Mouse (Mus musculus) CH12.LX (cell line): Measurements from ENCODE around the gene Asb15. TPM values are rescaled to one million over a fixed set of nuclear protein-coding genes. Genes with fewer than 3 reads are reported as not detected.

Source experiments
- DNase-seq: peaks from one replicate; pipeline ENCODE4 v3.0.0-alpha.2; 2013; ENCODE audit errors: extremely low read depth
- H3K27ac ChIP-seq: 2 replicates; pipeline ENCODE4 v1.5.1; 2012; ENCODE audit warnings: low read depth, mild to moderate bottlenecking, control low read depth, moderate library complexity; ENCODE audit not compliant: insufficient read depth
- H3K27me3 ChIP-seq: replicated peaks from 2 replicates; pipeline ENCODE3; 2012; ENCODE audit warnings: inconsistent platforms
- H3K36me3 ChIP-seq, 2 experiments: replicated peaks in 1 of 2; 2 replicates each; pipeline versions ENCODE3 to v1.6.1; 2012; ENCODE audit warnings: inconsistent platforms in 1 of 2, low read length in 1 of 2, mild to moderate bottlenecking in 1 of 2, mixed read lengths in 1 of 2, moderate library complexity in 1 of 2; ENCODE audit not compliant: control insufficient read depth in 1 of 2, insufficient read depth in 1 of 2
- H3K4me1 ChIP-seq, 2 experiments: 2 replicates each; pipeline ENCODE4 v1.6.1; 2012; ENCODE audit warnings: inconsistent platforms in 1 of 2, moderate library complexity in 1 of 2; ENCODE audit not compliant: insufficient read depth in 2 of 2, control insufficient read depth in 1 of 2
- H3K4me2 ChIP-seq: 2 replicates; pipeline ENCODE4 v1.6.1; 2012; ENCODE audit warnings: low read depth, mild to moderate bottlenecking, control low read depth; ENCODE audit not compliant: poor library complexity, insufficient read depth, severe bottlenecking
- H3K4me3 ChIP-seq, 3 experiments: fragments of 150-350 bp in 1 of 3; sonication (generic) in 1 of 3; replicated peaks in 1 of 3; 2 replicates each; pipeline versions ENCODE3 to v1.5.1; 2011 to 2012; ENCODE audit warnings: low read depth in 2 of 3, low read length in 2 of 3, mild to moderate bottlenecking in 2 of 3, moderate library complexity in 2 of 3, control low read depth in 1 of 3, improper control_type of control experiment in 1 of 3, inconsistent platforms in 1 of 3, mixed read lengths in 1 of 3; ENCODE audit not compliant: poor library complexity in 1 of 3
- H3K79me2 ChIP-seq: replicated peaks from 2 replicates; pipeline ENCODE4 v1.6.1; 2012; ENCODE audit warnings: mild to moderate bottlenecking, moderate library complexity; ENCODE audit not compliant: control insufficient read depth, poor library complexity, insufficient read depth, severe bottlenecking; ENCODE audit errors: extremely low read depth
- H3K9ac ChIP-seq: 2 replicates; pipeline ENCODE4 v1.6.1; 2012; ENCODE audit warnings: low read depth, mild to moderate bottlenecking, control low read depth, moderate library complexity; ENCODE audit not compliant: insufficient read depth
- H3K9me3 ChIP-seq: replicated peaks from 2 replicates; pipeline ENCODE3; 2012; ENCODE audit warnings: low read length, inconsistent platforms, mixed read lengths
- CHD1 ChIP-seq: IDR thresholded peaks from 2 replicates; pipeline ENCODE4 v1.6.1; 2012; ENCODE audit warnings: low read depth, low read length, improper control_type of control experiment, inconsistent platforms
- E2F4 ChIP-seq: IDR thresholded peaks from 2 replicates; pipeline ENCODE4 v1.6.1; 2011; ENCODE audit warnings: low read depth, low read length, improper control_type of control experiment; ENCODE audit not compliant: insufficient replicate concordance
- EP300 ChIP-seq: IDR thresholded peaks from 2 replicates; pipeline ENCODE4 v1.6.1; 2011; ENCODE audit warnings: low read length, improper control_type of control experiment
- HCFC1 ChIP-seq: IDR thresholded peaks from 2 replicates; pipeline ENCODE4 v1.6.1; 2012; ENCODE audit warnings: low read depth, mild to moderate bottlenecking, inconsistent platforms, low read length, improper control_type of control experiment
- JUND ChIP-seq: conservative IDR thresholded peaks from 2 replicates; pipeline ENCODE4 v1.6.1; 2011; ENCODE audit warnings: low read depth, low read length, improper control_type of control experiment
- KAT2A ChIP-seq: IDR thresholded peaks from 2 replicates; pipeline ENCODE4 v1.6.1; 2012; ENCODE audit warnings: low read length, improper control_type of control experiment, inconsistent platforms; ENCODE audit not compliant: insufficient replicate concordance
- MAX ChIP-seq: IDR thresholded peaks from 2 replicates; pipeline ENCODE4 v1.6.1; 2011; ENCODE audit warnings: low read length, improper control_type of control experiment
- MAZ ChIP-seq: IDR thresholded peaks from 2 replicates; pipeline ENCODE4 v1.6.1; 2012; ENCODE audit warnings: low read depth, mild to moderate bottlenecking, inconsistent platforms, low read length, improper control_type of control experiment, moderate library complexity
- MEF2A ChIP-seq: IDR thresholded peaks from 2 replicates; pipeline ENCODE4 v1.6.1; 2014; ENCODE audit warnings: low read depth, mild to moderate bottlenecking, inconsistent platforms, low read length, improper control_type of control experiment, borderline replicate concordance
- MYC ChIP-seq: IDR thresholded peaks from 2 replicates; pipeline ENCODE4 v1.6.1; 2011; ENCODE audit warnings: low read depth, mild to moderate bottlenecking, improper control_type of control experiment, low read length
- NRF1 ChIP-seq: IDR thresholded peaks from 2 replicates; pipeline ENCODE4 v1.6.1; 2014; ENCODE audit warnings: low read depth, mild to moderate bottlenecking, inconsistent platforms, low read length, improper control_type of control experiment, moderate library complexity
- PAX5 ChIP-seq: IDR thresholded peaks from 2 replicates; pipeline ENCODE4 v1.6.1; 2012; ENCODE audit warnings: low read length, inconsistent platforms, mixed read lengths
- POLR2AphosphoS2 ChIP-seq: IDR thresholded peaks from 2 replicates; pipeline ENCODE4 v1.6.1; 2011; ENCODE audit warnings: low read depth, low read length, improper control_type of control experiment
- RCOR1 ChIP-seq: conservative IDR thresholded peaks from 2 replicates; pipeline ENCODE4 v1.6.1; 2012; ENCODE audit warnings: low read depth, mild to moderate bottlenecking, inconsistent platforms, low read length, improper control_type of control experiment
- SIN3A ChIP-seq: IDR thresholded peaks from 2 replicates; pipeline ENCODE4 v1.6.1; 2012; ENCODE audit warnings: low read length, improper control_type of control experiment, inconsistent platforms
- SMC3 ChIP-seq: IDR thresholded peaks from 2 replicates; pipeline ENCODE4 v1.6.1; 2011; ENCODE audit warnings: low read depth, low read length, improper control_type of control experiment
- TCF12 ChIP-seq: IDR thresholded peaks from 2 replicates; pipeline ENCODE4 v1.6.1; 2014; ENCODE audit warnings: low read depth, mild to moderate bottlenecking, inconsistent platforms, low read length, improper control_type of control experiment
- UBTF ChIP-seq: IDR thresholded peaks from 2 replicates; pipeline ENCODE4 v1.6.1; 2012; ENCODE audit warnings: low read depth, mild to moderate bottlenecking, inconsistent platforms, low read length, improper control_type of control experiment, moderate library complexity
- USF2 ChIP-seq: conservative IDR thresholded peaks from 2 replicates; pipeline ENCODE4 v1.6.1; 2011; ENCODE audit warnings: low read depth, low read length, improper control_type of control experiment
- dilution Hi-C: fragments of 300-500 bp; cut with MboI; formaldehyde crosslinking; loops from 2 replicates; pipeline ENCODE4 v1.14.3; 2020; ENCODE audit warnings: low sequenced_read_pairs; ENCODE audit not compliant: extremely low pct_unique_long_range_greater_than_20kb, extremely low pct_ligation_motif_present
- in situ Hi-C: fragments of 300-500 bp; cut with MboI; formaldehyde crosslinking; loops from 3 replicates; pipeline ENCODE4 v1.14.3; 2019; ENCODE audit warnings: low sequenced_read_pairs, low pct_ligation_motif_present, low pct_unique_long_range_greater_than_20kb, mixed read lengths
- polyA plus RNA-seq: library from polyadenylated mRNA; unstranded; fragments of >175 nt; gene quantifications from 2 replicates; pipeline ENCODE4 v1.2.1, GENCODE M21; 2012; ENCODE audit warnings: low read depth; ENCODE audit not compliant: insufficient read length
- total RNA-seq, 2 experiments: library from RNA; depleted of rRNA; stranded (reverse); fragments of 300-350 nt in 1 of 2; fragments of >200 nt in 1 of 2; gene quantifications; 2 replicates each; pipeline ENCODE4 v1.2.3; 2012 to 2014

Gene Asb15
- total and polyA plus RNA-seq, 3 experiments, result 0.10 TPM; not detected in 2

- Histone ChIP-seq H3K36me3 (no peaks in the 10 kb centered on the region), H3K4me1 (peaks cover 6 to 35% of the 10 kb centered on the region in 2 experiments), H3K9me3 (no peaks in the 10 kb centered on the region), H3K27ac (no peak overlapping the region), H3K4me2 (no peak overlapping the region), H3K4me3 (no peak overlapping the region), H3K9ac (no peak overlapping the region), H3K79me2 (no peaks in the 10 kb centered on the region), H3K27me3 (no peaks in the 10 kb centered on the region)
- TF ChIP-seq TCF12 (no peak), CHD1 (no peak), RCOR1 (no peak)
- no peak for DNase-seq
- in situ Hi-C loops (no loop called here), dilution Hi-C loops (no loop called here)
Measured at GRCm38 (mm10) chr6:24604289-24604688, 76.3 kb downstream of the Asb15 start.

DNA sequence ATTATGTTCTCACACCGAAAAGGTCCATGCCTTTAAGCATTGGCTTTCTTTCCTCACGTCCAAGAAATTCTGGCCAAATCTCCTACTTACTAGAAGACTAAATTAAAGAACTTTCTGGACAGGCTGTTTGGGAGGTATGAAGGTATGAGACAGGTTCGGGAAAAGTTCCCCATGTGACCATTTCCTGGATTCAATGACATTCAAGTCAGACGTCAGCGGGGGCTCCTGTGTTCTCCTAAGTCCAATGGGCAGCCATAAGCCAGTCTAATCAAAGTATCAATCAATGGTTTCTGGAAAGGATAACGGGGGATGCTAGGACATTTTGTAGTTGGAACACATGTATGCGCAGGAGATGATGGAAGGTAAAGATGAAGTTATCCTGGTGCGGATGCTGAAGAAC lies 77.7 kb downstream of the Asb15 start:
- TF ChIP-seq HCFC1 (no peak), JUND (no peak), USF2 (no peak), MYC (no peak), MAX (no peak), EP300 (no peak), PAX5 (no peak), POLR2AphosphoS2 (no peak), E2F4 (no peak), MEF2A (no peak), UBTF (no peak), SIN3A (no peak), SMC3 (no peak), KAT2A (no peak), NRF1 (no peak), MAZ (no peak), TCF12 (no peak)
- no peaks in the 10 kb centered on the region for H3K9me3 ChIP-seq
- dilution Hi-C loops, result no loop called here

More for the DNA sequence above, 77.7 kb downstream of the Asb15 start:
- Histone ChIP-seq H3K9ac (no peak overlapping the region), H3K4me1 (peaks cover 5 to 25% of the 10 kb centered on the region in 2 experiments), H3K36me3 (no peaks in the 10 kb centered on the region), H3K4me3 (no peak overlapping the region), H3K27me3 (no peaks in the 10 kb centered on the region), H3K4me2 (no peak overlapping the region), H3K27ac (no peak overlapping the region), H3K79me2 (no peaks in the 10 kb centered on the region)
- in situ Hi-C loops, result no loop called here
- no peak for DNase-seq
